Mouse (Mus musculus) erythroblast, embryonic 14.5 days (primary cell): ENCODE data around the gene Gm37240. TPM values are rescaled to one million over a fixed set of nuclear protein-coding genes. Genes with fewer than 3 reads are reported as not detected.

Source experiments
- H3K27me3 ChIP-seq: 2 replicates; pipeline ENCODE4 v1.6.1; 2012; ENCODE audit warnings: inconsistent platforms; ENCODE audit not compliant: control insufficient read depth
- H3K36me3 ChIP-seq: 2 replicates; pipeline ENCODE4 v1.6.1; 2012; ENCODE audit warnings: mild to moderate bottlenecking, inconsistent platforms; ENCODE audit not compliant: control insufficient read depth
- H3K4me1 ChIP-seq: 2 replicates; pipeline ENCODE4 v1.6.1; 2012; ENCODE audit warnings: inconsistent platforms; ENCODE audit not compliant: control insufficient read depth
- H3K4me3 ChIP-seq: replicated peaks from 2 replicates; pipeline ENCODE3; 2012; ENCODE audit warnings: moderate library complexity, mild to moderate bottlenecking, inconsistent platforms
- H3K9me3 ChIP-seq: 2 replicates; pipeline ENCODE4 v1.6.1; 2012; ENCODE audit warnings: low read length, inconsistent platforms, mixed read lengths; ENCODE audit not compliant: control insufficient read depth
- GATA1 ChIP-seq: IDR thresholded peaks from 2 replicates; pipeline ENCODE4 v1.6.1; 2012; ENCODE audit warnings: low read length, inconsistent platforms, mixed read lengths
- TAL1 ChIP-seq: IDR thresholded peaks from 3 replicates; pipeline ENCODE4 v1.6.1; 2012; ENCODE audit warnings: low read length, inconsistent platforms, mixed read lengths
- polyA plus RNA-seq: library from polyadenylated mRNA; stranded (reverse); fragments of >175 nt; gene quantifications from 2 replicates; pipeline ENCODE4 v1.2.3, GENCODE M21; 2012

Gm37240 gene
- polyA plus RNA-seq, 1 experiment, result not detected

GRCm38 (mm10) chr3:85634389-85635125 is 252.8 kb downstream of the Gm37240 start:
- Histone ChIP-seq H3K4me3 (no peak overlapping the region), H3K9me3 (no peaks in the 10 kb centered on the region), H3K4me1 (no peaks in the 10 kb centered on the region), H3K36me3 (peaks cover 10% of the 10 kb centered on the region), H3K27me3 (no peaks in the 10 kb centered on the region)
- TF ChIP-seq TAL1 (no peak), GATA1 (no peak)

GRCm38 (mm10) chr3:85633733-85634132 is 253.6 kb downstream of the Gm37240 start:
- no peak for TF ChIP-seq TAL1
- TF ChIP-seq GATA1, result no peak
- no peak overlapping the region for H3K4me3 ChIP-seq
- H3K9me3 ChIP-seq, result no peaks in the 10 kb centered on the region
- peaks cover 10% of the 10 kb centered on the region for H3K36me3 ChIP-seq
- no peaks in the 10 kb centered on the region for H3K4me1 ChIP-seq
- H3K27me3 ChIP-seq, result no peaks in the 10 kb centered on the region

- Histone ChIP-seq H3K36me3 (peaks cover 2% of the 10 kb centered on the region), H3K9me3 (no peaks in the 10 kb centered on the region), H3K27me3 (no peaks in the 10 kb centered on the region), H3K4me3 (no peak overlapping the region), H3K4me1 (no peaks in the 10 kb centered on the region)
- TF ChIP-seq GATA1 (no peak), TAL1 (no peak)
These were observed 257.3 kb downstream of the Gm37240 start for GRCm38 (mm10) chr3:85629895-85630510.

- H3K36me3 ChIP-seq, result peaks cover 22% of the 10 kb centered on the region
- no peak for TF ChIP-seq GATA1
- no peak for TF ChIP-seq TAL1
- H3K9me3 ChIP-seq, result no peaks in the 10 kb centered on the region
- H3K4me1 ChIP-seq, result peaks cover 6% of the 10 kb centered on the region
- no peak overlapping the region for H3K4me3 ChIP-seq
- H3K27me3 ChIP-seq, result no peaks in the 10 kb centered on the region
These were observed 267.6 kb downstream of the Gm37240 start for GRCm38 (mm10) chr3:85619751-85620150.

GRCm38 (mm10) chr3:85619345-85619744 is 268.0 kb downstream of the Gm37240 start:
- Histone ChIP-seq H3K27me3 (no peaks in the 10 kb centered on the region), H3K36me3 (peaks cover 22% of the 10 kb centered on the region), H3K9me3 (no peaks in the 10 kb centered on the region), H3K4me3 (no peak overlapping the region), H3K4me1 (peaks cover 6% of the 10 kb centered on the region)
- no peak for TF ChIP-seq TAL1
- no peak for TF ChIP-seq GATA1

- peaks cover 22% of the 10 kb centered on the region for H3K36me3 ChIP-seq
- TF ChIP-seq GATA1 (no peak), TAL1 (no peak)
- no peaks in the 10 kb centered on the region for H3K27me3 ChIP-seq
- H3K4me1 ChIP-seq, result peaks cover 6% of the 10 kb centered on the region
- H3K9me3 ChIP-seq, result no peaks in the 10 kb centered on the region
- no peak overlapping the region for H3K4me3 ChIP-seq
These were observed 268.4 kb downstream of the Gm37240 start for GRCm38 (mm10) chr3:85618885-85619284.

GRCm38 (mm10) chr3:85616389-85616788 is 270.9 kb downstream of the Gm37240 start:
- peaks cover 22% of the 10 kb centered on the region for H3K36me3 ChIP-seq

GRCm38 (mm10) chr3:85607753-85608152 is 279.6 kb downstream of the Gm37240 start:
- peaks cover 11% of the 10 kb centered on the region for H3K36me3 ChIP-seq
- no peaks in the 10 kb centered on the region for H3K27me3 ChIP-seq
- no peaks in the 10 kb centered on the region for H3K9me3 ChIP-seq
- no peak overlapping the region for H3K4me3 ChIP-seq
- H3K4me1 ChIP-seq, result no peaks in the 10 kb centered on the region
- no peak for TF ChIP-seq TAL1
- TF ChIP-seq GATA1, result no peak

More at GRCm38 (mm10) chr3:85616389-85616788, 270.9 kb downstream of the Gm37240 start:
- Histone ChIP-seq H3K4me3 (no peak overlapping the region), H3K4me1 (peaks cover 6% of the 10 kb centered on the region), H3K9me3 (no peaks in the 10 kb centered on the region), H3K27me3 (no peaks in the 10 kb centered on the region)
- no peak for TF ChIP-seq TAL1
- no peak for TF ChIP-seq GATA1

- Histone ChIP-seq H3K27me3 (no peaks in the 10 kb centered on the region), H3K36me3 (peaks cover 11% of the 10 kb centered on the region)
These were observed 280.4 kb downstream of the Gm37240 start for GRCm38 (mm10) chr3:85606912-85607311.

GRCm38 (mm10) chr3:85603811-85604210 is 283.5 kb downstream of the Gm37240 start:
- Histone ChIP-seq H3K9me3 (no peaks in the 10 kb centered on the region), H3K4me1 (no peaks in the 10 kb centered on the region), H3K27me3 (no peaks in the 10 kb centered on the region), H3K4me3 (no peak overlapping the region), H3K36me3 (peaks cover 11% of the 10 kb centered on the region)
- no peak for TF ChIP-seq TAL1
- TF ChIP-seq GATA1, result no peak

More at GRCm38 (mm10) chr3:85606912-85607311, 280.4 kb downstream of the Gm37240 start:
- Histone ChIP-seq H3K9me3 (no peaks in the 10 kb centered on the region), H3K4me3 (no peak overlapping the region), H3K4me1 (no peaks in the 10 kb centered on the region)
- TF ChIP-seq GATA1, result no peak
- TF ChIP-seq TAL1, result no peak
